Mouse (Mus musculus) T-cell, adult 2 months (primary cell): ENCODE results near the gene Sept3.
A peak's percentile ranks its signal among the peaks of the same experiment; 100 is the strongest.
"Not testable (repeated sequence)": the region's sequence is repeated elsewhere in the genome, so short reads cannot be mapped to it uniquely, and the experiment has no call there.

Source experiments
- DNase-seq: peaks from one replicate; pipeline ENCODE4 v3.0.0; 2022; ENCODE audit warnings: low spot score

Gene Sept3

DNA sequence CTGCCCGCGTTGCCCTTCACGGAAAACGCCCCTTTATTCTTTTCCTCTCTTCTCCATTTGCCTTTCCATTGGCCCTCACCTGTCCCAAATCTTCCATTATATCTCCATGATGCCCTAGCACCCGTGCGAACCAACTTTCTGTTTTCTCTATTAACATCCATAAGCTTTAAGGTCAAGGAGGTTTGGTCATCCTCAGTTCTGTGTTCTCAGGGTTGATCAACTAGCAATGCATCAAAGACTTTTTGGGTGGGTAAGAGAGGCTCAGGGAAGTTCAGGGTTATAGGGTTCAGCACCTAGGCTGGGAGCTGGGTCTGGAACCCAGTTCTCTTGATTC is at the start of gene Sept3:
TSS of gene Sept3 (plus strand) at position 301 of the 334 bp plus-strand sequence.
- DNase-seq = no peak

GRCm38 (mm10) chr15:82225769-82226168 is 48.9 kb upstream of the Sept3 start:
- DNase-seq = no peak

- DNase-seq = no peak
Observed at GRCm38 (mm10) chr15:82229542-82230045, 45.1 kb upstream of the Sept3 start.

- no peak for DNase-seq
Observed at GRCm38 (mm10) chr15:82230098-82230611, 44.5 kb upstream of the Sept3 start.

- no peak for DNase-seq
Observed at GRCm38 (mm10) chr15:82231100-82231499, 43.6 kb upstream of the Sept3 start.

DNA sequence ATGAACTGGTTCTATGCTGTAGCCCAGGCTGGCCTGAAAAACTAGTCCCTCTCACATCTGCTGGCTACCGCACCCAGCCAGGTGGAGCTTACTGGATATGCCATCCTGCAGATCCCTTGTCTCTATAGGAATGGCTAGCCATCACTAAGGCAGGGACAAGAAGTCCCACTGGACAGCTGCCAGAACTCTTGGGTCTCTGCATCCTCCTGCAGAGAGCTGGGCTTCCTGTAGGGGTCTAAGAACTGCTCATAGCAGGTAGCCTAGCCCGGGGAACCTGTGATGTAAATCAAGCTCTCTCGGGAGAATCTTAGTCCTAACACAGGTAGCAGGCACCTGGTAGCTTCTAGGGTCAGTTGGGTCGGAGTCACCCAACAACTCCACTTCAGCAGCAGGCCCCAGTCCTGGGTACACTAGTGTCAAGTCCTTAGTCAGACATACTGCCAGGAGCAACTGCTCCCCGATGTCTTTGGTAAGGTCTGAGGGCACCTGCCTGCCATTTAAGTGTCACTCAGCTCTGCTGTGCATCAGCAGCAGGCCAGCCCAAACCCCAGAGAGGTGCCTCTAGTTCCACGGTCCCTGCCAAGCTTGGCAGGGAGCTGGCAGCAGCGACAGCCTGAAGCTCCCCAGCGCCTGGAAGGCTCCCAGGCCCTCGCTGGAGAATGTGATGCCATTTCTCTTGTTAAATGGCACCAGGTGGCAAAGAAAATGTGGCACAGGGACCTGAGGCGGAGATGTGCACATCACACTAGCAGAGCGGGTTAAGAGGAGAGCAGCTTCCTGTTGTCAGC is 42.9 kb upstream of the Sept3 start:
- no peak for DNase-seq

GRCm38 (mm10) chr15:82232651-82233050 is 42.0 kb upstream of the Sept3 start:
- DNase-seq = no peak

DNA sequence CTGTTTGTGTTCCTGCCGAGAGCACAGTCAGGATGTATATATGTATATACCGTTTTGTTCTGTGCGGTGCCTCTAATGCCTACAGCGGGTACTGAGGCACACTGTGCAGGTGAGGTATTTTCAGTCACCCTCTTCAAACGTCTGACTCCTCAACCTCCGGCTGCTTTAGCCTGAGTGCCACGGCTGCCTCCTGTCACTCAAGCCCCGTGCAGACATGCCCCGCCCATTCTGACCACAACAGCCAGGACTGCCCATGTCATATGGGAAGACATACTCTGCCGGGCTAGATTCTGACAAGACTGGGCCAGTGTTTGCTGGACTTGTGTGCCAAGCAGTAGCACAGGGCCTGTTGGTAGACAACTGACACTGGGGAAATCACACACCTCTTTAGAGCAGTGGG is 39.0 kb upstream of the Sept3 start:
- no peak for DNase-seq

DNA sequence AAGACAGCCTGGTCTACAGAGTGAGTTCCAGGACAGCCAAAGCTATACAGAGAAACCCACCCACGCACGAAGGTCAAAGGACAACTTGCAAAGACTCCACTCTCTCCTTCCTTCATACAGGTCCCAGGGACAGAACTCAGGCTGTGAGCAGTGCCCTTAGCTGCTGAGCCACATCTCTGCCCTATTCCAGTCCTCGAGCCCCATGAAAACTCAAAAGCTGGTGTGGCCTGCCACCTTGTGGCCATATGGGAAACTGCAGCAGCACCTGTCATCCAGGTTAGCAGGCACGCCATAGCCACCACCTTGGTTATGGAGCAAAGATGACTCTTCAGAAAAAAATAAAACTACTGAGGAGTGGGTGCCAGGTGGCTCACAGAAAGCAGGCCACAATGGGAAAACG is 38.1 kb upstream of the Sept3 start:
- DNase-seq = peak; percentile 86

- no peak for DNase-seq
Observed at GRCm38 (mm10) chr15:82243311-82243710, 31.4 kb upstream of the Sept3 start.

DNA sequence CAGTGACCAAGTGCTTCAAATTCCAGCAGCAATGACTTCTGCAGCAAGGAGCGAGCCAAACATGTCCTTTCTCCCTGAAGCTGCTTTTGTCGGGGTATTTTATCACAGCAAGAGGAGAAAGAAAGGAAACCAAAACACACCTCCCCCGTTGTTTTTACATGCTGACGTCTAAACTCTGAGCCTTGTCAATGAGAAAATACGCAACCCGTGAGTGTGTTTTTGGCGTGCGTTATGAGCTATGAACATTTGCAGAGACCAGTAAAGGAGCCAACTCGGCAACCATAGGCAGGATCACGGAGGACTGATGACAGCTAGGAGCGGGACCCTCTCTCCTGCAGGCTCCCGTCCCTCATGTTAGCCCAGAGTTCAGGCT is 31.0 kb upstream of the Sept3 start:
- DNase-seq = peak; percentile 45

- peak; percentile 89 for DNase-seq
Observed at GRCm38 (mm10) chr15:82244115-82244804, 30.4 kb upstream of the Sept3 start, which contains the start of gene Cenpm. Gene Cenpm (minus strand): TSS chr15:82244748.

GRCm38 (mm10) chr15:82244805-82245161 is 29.9 kb upstream of the Sept3 start:
- not testable (repeated sequence) for DNase-seq

- DNase-seq = no peak
Observed at GRCm38 (mm10) chr15:82247131-82247776, 27.4 kb upstream of the Sept3 start.

DNA sequence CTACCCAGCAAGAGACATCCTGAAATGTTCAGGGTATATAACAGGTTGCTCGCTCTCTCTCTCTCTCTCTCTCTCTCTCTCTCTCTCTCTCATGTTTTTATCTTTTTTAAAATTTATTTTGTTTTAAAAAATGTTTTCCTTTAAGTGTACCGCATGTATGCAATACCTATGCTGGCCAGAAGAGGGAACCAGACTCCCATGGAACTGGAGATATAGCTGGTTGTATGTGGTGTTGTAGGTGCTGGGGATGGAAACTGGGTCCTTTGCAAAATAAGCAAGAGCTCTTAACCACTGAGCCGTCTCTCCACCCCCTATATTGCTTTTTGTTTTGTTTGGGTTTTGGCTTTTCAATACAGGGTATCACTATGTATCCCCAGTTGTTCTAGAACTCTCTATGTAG is 23.1 kb upstream of the Sept3 start:
- no peak for DNase-seq

DNA sequence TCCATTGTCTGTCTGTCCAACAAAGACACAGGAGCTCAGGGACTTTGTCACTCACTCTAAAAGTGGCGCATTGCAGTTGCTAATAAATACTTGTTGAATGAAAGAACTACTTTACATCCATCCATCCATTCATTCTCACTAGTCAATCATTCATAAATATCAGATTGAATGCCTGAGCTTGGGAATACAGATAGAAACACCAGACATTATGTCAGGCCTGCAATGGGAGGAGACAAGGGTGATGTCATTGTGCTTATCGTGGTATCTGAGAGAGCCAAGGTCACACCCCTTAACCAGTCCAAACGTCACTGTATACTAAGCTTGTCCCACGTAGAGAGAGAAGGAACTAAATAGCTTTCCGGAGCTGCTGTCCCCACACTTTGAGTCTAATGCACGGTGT is 22.6 kb upstream of the Sept3 start, which contains the start of gene 1500009C09Rik:
TSS of gene 1500009C09Rik (plus strand) at position 301 of the 400 bp plus-strand sequence.
- DNase-seq = no peak

- DNase-seq = no peak
Observed at GRCm38 (mm10) chr15:82255248-82255647, 19.4 kb upstream of the Sept3 start.

GRCm38 (mm10) chr15:82255944-82256383 is 18.7 kb upstream of the Sept3 start:
- no peak for DNase-seq

DNA sequence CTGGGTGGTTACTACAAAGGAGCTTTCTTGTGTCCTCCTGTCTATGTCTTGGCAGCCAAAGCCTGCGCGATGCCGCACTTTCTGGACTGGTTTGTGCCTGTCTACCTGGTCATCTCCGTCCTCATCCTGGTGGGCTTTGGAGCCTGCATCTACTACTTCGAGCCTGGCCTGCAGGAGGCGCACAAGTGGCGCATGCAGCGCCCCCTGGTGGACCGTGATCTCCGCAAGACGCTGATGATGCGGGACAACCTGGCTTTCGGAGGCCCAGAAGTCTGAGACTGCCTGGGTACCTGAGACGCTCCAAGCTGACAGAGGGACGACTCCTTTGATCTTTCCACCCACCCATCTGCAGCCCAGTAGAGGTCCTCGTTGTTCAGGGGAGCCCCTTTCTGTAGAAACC is 15.2 kb upstream of the Sept3 start:
- DNase-seq = peak; percentile 66

GRCm38 (mm10) chr15:82266356-82266755 is 8.3 kb upstream of the Sept3 start:
- DNase-seq = peak; percentile 47

DNA sequence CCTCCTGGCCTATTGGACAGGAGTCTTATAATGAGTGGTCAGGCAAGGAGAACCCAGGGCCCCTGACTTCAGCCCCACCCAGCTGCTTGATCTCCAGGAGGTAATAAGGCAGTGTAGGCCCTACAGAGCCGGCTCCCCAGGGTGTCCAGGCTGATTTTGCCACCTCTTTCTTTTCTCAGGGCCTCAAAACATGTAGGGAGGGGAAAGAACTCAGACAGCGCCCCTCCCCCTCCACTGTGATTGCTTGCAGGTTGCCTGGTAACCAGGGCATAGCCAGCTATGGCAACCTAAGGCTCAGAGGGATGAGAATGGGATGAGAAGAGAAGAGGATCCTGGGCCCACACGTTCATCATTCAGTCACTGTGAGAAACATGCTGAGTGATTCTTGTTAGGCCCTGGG is 6.5 kb upstream of the Sept3 start:
- no peak for DNase-seq

DNA sequence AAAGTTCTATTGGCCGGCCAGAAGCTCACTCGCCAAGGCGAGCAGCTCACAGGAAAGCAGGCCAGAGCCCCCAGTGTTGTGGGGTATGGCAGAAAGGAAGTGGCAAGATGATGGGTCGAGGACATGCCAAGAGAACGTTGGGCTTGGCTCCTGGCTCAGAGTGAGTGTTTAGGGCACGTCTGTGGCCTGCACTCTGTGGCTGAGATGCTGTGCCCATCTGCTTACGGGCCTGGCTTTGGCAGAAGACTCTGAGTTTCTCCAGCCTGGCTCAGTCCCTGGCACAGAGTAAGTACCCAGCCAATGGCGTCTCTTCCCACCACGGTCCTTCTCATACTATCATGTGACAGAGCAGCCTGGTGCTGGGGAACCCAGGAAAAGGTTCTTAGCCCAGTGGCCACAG is 5.9 kb upstream of the Sept3 start:
- DNase-seq = no peak

- DNase-seq = peak; percentile 12
Observed at GRCm38 (mm10) chr15:82271201-82271600, 3.5 kb upstream of the Sept3 start.
